Mouse (Mus musculus) c-Kit-positive CD71-positive TER-119-negative erythroid progenitor cells, embryonic 14.5 days (primary cell): ENCODE results near the gene Adamtsl5.

ENCODE experiments used
- DNase-seq: peaks from one replicate; pipeline ENCODE4 v3.0.0-alpha.2; 2013; ENCODE audit warnings: low read depth

Adamtsl5 gene

DNA sequence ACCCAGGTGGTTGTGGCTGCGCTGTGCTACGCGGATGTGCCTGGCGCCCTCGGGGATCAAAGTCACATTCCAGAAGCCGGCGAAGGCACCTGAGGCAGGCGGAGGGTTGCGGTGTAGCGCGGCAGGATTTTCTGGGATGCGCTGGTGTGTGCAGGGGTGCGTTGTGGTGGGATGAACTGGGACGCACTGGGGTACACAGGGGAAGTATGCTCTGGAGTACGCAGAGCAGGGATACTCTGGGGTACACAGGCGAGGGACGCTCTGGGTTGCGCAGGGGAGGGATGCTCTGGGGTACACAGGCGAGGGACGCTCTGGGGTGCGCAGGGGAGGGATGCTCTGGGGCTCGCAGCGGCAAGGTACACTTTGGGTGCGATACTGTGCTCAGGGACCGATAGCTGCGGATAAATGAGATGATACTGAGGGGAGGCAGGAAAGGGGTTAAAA, 5.9 kb downstream of the Adamtsl5 start:
- no peak for DNase-seq

DNA sequence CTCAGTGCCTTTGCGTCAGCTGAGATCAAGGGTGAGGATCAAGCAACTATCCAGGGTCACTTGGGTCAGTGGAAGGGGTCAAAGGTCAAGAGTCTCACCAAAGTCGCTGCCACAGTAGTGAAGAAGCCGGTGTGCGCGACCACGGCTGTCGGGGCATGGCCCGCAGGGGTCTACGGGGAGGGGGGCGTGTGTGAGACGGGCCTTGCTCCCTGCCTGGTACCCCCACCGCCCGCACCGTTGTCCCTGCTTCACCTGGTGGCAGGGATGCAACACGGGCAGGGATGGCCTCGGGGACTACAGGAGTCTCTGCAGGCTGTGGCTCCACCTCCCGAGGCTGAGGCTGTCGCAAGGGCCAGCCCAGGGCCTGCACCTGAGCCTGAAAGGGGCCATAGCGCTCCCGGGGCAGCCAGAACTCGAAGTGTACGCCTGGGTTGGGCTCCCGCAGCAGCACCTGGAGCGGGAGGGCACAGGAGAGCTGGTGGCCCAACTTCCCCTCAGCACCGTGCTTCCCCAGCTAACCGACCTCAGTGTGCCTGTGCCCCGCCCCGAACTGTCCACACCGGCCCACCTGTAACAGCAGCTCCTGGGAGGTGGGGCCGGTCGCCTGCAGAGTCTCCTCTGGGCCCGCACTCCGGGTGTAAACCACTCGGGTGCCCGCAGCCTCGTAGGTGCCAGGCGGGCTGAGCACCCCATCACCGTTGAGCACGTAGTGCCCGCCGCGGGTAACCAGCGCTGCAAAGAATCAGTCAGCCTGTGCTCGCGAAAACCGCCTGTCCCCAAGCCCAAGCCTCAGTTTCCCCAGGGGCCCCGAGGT, 6.5 kb downstream of the Adamtsl5 start:
- no peak for DNase-seq

DNA sequence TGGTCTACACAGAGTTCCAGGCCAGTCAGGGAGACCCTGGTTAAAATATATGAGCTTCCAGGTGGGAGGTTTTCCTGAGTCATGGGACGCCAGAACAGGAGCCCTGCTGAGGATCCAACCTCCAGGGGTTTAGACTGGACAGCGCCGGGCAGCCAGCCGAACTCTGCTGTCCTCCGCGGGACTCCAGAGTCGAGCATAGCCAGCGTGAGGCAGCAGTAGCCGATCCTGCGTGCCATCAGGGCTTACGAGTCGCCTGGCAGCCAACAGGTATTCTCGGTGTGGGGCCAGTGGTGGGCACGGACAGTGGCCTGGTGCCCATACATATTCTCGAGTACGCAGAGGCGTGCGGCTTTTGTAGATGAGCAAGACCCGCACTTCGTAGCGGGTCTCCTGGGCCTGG, 7.2 kb downstream of the Adamtsl5 start:
- no peak for DNase-seq

DNA sequence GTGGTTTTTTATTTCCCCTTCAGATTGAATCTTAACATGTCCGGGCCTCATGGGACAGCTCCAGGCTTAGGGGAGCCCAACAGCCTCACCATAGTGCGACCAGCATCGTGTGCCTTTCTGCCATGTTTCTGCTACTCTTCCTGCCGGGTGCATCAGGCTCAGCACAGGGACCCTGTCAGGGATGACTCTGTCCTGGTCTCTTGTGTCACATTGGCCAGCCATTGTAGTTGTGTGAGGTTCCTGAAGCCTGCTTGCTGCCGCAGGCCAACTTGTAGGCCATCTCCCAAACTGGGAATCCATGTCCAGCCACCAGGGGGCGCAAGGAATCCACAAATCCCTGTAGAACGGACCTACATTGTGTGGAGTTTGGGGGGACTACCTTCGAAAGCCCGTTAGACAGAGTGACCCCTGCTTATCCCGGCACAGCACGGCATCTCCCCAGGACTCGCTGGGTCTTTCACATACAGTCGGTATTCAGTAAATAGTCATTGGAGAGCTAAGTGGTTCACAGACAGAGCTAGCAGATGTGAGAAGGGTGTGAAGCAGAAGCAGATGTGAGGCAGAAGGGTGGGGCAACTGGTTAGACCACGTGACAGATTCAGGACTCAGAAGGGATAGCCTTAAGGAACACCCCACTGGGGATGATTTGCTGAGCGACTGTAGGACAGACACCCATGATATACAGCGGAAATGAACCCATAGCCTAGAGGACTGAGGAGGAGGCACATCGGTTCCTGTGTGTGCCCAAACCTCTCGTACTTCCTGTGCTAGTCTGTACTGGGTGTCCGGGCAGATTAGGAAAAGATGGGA, 8.1 kb downstream of the Adamtsl5 start:
- peak; percentile 87 for DNase-seq

DNA sequence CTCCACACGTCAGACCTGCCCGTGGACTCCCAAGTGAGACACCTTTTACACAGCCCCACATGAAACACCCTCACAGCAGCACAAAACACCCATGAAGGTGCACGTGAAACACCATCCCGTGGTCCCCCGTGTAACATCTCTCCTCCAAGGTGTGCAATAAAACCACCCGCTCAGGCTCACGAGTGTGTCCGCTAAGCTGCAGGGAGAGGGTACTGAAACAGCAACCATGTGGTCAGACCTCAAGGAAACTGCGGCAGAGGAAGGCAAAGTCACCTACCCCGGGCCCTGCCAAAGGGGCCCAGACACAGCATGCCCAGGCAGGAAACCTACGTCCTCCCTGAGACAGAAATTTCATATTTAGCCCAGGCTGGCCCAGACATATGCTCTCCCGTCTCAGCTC, 11.9 kb downstream of the Adamtsl5 start:
- no peak for DNase-seq

DNA sequence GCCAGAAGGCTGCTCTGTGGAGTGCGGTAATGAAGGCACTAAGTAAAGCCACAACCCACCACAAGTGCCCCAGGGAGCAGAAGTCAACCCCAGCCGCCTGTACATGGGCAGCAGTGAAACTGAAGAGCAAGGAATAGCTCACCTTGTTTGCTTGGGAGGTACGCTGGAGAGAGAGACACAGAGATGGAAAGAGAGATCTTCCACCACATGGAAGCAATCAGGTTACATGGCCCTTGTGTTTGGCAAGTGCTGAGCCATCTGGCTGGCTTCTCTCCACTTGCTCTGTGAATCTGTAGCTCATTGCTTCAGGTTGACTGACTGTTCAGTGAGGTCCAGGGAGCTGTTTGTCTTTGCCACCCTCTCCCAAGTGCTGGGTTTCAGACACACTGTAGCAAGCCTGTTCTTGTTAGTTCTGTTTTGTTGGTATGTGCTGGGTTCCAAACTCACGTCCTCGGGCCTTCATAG, 15.7 kb downstream of the Adamtsl5 start:
- no peak for DNase-seq

DNA sequence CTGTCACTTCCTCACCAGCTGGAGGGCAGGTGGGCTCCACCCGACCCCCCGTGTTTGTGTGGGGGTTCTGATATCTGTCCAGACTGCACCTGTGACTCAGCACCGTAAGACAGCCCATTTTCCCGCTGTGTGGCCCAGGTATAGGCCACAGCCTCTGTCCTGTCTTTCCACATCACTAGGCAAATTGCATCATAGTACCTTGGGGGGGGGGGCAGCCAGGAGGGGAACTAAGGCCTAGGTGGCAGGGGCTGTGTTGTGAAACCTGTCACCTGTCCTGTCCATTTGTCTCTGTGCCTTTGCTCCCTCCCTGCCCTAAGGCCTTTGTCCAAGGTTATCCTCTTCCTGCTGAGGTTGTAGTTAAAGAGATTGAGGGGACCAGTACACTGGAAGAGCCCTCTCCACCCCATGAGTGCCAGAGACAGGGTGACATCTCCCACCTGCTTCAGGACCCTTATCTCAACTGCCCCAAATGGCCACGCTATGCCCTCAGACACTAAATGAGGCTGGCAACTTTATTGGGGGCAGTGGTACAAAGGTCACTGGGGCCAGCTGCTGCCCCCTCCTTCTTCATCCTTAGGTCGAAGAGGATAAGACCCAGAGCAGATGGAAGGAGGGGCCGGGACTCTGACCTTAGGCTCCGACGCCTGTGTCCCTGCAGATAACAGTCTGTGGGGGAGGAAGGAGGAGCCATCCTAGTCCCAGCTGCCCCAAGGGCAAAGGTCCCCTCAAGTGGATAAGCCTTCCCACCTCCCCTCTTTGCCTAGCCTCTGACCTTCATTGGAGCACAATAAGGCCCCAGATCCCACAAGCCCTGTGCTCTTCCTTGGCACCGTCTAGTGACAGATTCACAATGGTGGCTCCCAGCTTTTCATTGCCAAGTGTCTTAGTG, 16.3 kb downstream of the Adamtsl5 start:
- no peak for DNase-seq

DNA sequence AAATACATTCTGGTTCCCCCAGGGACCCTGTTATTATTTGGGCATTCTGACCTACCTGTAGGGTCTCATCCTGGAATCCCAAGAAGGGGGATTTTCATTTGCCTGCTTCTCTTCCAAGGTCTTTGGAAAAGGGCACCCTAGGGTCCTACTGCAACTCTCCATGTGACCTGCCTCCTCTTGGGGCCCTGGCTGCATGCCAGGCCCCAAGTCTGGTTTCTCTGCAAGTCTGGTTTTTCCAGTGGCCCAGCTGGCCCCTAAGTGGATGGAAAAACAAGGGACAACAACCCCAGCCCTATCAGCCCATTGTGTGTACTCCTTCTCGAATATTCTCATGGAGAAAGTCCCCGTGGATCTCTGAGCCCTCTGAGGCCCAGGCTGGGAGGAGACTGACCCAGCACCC, 17.3 kb downstream of the Adamtsl5 start:
- DNase-seq, result no peak

DNA sequence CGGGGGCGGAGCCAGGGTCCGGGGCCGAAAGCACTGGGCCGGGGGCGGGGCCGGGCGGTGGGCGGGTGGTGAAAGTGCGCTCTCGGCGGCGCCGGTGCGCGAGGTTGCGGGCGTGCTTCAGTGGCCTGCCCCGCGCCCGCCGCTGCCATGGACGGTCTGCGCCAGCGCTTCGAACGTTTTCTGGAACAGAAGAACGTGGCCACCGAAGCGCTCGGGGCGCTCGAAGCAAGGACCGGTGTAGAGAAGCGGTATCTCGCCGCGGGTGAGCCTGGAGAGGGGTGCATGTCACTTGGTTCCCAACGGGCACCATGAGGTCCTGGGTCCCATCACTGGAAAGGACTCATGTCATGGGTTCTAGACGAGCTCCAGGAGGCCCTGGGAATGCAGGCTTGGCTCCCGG, 18.1 kb downstream of the Adamtsl5 start:
- no peak for DNase-seq

DNA sequence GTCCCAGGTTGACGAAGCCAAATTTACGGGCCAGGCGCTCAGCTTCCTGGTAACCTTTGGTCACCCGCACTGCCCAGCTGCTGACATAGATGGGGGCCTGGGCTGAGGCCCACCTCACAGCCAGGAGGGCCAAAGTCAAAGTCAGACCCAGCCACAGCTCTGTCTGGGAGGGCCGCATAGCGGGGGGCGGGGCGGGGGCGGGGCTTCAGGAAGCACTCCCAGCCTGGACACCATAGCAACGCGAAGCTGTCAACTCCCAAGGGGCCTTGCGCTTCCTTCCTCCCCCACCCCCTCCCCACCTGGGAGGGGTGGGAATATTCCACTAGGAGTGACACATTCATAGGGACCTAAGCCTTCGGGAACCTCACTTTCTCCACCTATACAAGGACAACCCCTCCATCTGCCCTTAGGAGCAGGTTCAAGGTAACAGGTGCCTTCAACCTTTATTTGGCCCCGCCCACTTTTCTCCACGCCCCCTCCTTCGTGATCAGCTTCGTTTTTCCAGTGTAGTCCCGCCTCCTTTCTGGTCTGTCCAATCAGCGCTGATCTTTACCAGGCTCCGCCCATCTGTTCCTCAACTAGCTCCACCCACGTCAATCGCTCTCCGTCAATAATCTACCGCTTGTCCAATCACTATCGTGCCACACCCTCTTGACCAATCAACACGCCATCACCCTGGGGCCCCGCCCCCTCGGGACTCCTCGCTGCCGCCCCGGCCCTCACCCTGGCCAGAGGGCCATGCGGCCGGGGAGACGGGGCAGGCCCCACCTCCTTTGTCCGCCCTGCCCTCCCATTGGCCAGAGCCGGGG, 18.7 kb downstream of the Adamtsl5 start, which contains the start of the genes Pcsk4 and Reep6:
TSS of gene Pcsk4 (minus strand) at position 226 of the 809 bp plus-strand sequence.
TSS of gene Reep6 (plus strand) at position 681 of the 809 bp plus-strand sequence.
- peak; percentile 98 for DNase-seq

DNA sequence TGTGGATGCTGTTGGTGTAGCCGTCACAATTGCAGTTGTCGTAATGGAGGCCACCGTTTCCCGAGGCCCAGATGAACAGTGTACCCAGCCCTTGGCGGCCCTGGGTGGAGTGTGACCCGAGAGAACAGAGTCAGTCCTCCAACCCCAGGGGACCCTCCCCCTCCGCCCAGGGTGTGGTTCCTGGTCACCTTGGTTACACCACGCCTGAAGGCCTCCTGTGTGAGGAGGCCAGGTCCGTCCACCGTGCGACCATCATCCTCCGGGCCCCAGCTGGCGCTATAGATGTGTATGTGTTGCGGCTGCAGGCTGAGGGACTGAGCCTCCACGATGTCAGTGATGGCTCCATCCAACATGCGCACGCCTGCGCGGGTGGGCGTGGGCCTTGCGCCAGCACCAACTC, 23.2 kb downstream of the Adamtsl5 start:
- DNase-seq, result no peak

DNA sequence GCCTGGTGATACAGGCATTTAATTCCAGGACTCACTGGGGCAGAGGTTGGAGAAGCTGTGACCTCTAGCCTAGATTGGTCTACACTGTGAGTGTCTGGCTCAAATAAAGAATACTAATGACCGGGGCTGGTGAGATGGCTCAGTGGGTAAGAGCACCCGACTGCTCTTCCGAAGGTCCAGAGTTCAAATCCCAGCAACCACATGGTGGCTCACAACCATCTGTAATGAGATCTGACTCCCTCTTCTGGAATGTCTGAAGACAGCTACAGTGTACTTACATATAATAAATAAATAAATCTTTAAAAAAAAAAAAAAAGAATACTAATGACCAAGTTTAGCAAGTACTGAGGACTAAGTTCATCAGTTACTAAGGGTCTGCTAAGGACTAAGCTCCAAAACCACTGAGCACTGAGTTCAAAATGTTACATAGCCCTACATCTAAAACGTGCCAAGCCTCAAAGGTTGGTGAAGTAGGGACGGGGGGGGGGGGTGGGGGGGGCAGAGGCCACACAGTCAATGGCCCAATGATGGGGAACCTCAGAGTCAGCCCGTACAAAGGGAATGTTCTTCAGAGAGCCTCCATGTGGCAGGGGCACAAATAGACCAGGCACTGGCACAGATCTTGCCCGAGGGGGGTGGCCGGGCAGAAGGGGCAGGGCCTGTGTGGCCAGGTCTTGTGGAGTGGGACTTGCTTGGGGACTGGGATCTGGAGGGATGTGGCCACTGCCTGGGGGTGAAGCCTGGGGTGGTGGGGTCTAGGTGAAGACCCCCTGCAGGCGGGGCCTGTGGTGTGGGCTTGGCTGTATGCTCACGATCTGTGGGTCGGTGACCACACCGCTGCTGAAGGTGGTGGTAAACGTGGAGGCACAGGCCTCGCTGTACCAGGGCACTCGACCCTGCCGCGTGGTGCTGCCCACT, 23.8 kb downstream of the Adamtsl5 start:
- DNase-seq, result no peak

DNA sequence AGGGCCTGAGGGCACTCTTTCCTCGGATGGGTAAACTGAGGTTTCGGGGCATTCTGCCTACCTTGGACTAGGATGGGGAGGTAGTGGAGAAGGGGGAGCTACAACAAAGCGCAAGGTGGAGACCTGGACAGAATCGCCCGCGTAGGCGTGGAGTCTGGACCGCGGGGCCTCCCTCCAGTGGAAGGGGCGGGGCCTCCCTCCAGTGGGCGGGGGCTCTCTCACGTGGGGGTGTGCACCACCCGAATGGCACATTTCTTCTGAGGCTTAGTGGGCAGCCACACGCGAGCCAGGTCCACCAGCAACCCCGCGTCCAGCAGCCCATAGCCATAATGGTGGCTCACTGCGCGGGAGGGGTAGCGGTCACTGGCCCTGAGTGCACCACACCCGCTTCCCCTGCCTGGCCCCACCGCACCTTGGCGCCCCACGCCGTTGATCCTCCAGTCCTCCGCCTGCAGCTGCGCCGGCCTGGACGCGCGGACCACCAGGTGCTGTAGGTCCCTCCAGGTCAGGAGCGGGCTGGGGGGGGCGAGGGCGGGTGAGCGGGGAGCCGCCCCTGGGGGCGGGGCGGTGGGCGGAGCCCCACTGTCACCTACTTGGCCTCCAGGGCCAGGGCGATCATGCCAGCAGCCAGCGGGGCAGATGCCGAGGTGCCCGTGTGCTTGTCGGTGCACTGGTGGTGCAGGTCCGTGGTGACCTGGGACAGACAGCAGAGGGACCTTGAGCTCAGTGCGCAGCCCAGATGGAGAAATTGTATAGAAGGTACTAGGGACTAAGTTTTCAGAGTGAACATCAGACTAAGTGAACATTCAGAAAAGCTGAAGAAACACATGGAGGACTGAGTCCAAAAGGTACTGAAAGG, 24.7 kb downstream of the Adamtsl5 start:
- DNase-seq, result no peak

DNA sequence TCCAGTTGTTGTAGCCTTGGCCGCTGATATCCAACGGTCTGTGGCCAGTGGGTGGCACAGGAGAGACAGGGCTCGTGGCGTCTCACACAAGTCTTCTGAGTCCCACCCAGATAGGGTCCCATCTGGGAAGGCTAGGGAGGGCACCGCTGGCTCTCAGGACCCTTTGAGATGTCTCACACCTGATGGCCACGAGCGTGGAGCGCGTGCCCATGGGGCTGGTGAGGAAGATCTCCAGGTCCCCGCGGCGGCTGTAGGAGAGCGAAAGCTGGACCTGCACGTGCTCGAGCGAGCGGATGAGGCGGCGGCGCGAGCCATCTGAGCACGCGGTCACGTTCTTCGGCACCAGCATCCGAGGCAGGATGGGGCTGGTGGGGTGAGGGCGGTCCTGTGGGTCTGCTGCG, 25.4 kb downstream of the Adamtsl5 start:
- DNase-seq, result no peak

DNA sequence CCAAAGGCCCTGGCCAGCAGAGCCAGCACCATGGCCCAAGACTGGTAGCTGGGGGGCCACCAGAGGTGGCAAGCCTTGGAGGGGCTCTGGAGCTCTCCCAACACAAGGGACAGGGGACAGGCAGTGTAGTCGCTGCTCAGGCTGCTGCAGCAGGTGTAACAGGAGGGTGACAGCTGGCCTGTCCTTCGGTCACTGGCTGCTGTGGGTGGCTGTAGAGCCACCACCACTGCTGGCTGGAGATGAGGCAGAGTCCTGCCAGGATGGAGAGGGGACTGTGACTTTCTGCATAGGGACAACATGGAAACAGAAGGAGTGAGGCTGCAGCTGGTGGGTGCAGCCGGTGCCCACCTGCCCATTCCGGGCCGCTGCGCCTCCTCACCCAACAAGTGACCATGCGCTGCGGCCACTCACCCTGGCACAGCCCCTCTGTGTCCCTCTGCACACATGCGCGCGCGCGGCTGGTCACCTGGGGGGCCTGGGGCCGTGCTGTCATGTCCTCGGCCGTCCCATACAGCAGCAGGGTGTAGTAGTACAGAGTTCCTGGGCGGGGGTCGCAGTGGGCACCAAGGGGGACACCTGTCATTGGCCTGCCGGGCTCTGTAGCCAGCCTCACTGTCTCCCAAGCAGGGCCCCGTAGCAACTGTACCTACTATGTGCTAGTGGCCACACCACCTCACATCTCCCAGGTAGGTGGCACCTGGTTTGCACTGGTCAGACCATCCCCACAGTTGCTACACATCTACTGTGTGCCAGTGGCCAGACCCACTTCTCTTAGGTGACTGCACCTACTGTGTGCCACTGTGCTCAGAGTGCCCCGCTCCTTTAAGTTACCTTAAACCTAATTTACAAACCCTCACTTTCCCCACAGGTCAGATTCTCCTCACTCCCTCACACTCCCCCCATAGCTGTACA, 26.3 kb downstream of the Adamtsl5 start:
- no peak for DNase-seq

DNA sequence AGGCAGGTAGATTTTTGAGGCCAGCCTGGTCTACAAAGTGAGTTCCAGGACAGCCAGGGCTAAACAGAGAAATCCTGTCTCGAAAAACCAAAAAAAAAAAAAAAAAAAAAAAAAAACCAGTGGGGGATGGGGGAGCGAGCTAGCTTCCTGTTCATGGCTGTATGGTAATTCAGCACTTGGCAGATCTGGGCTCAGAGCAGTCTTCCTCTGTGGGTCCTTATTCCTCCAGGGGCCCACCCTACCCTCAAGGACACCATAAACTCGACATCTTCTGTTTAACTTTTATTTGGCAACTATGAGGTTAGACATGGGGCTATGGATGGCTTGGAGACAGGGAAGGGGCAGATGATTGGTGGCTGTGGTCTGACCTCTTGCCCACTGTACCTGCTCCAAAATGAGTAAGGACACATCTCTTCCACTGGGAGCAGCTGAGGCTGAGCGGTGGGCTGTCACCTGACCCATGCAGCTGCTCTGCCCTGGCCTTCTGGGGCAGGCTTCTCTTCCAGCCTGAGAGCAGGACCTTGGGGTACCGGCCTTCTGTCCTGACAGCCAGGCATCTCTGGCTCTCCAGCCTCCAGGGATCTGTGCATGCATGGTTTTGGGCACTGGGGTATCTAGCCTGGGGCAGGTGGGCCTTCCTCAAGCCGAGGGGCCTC, 27.1 kb downstream of the Adamtsl5 start:
- no peak for DNase-seq

DNA sequence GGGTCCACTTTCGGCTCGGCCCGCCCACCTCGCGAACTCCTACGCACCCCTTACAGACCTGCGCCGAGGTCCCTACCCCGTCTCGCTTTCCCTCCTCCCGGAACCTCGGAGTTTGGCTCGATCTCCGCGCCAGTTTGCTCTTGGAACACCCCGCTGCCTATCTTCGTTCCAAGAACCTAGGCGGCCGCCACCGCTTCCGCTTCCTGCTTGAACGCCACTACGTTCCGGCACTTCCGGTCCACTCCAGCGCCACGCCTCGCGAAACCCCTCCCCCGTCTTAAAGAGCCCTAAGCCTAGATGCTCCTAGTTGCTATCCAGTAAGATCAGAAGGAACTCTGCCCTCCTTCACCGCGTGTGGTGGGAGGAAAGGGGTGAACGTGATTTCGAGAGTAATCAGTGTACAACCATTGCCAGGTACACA, 27.9 kb downstream of the Adamtsl5 start, which contains the start of gene 2310011J03Rik:
TSS of gene 2310011J03Rik (minus strand) at position 198 of the 421 bp plus-strand sequence.
- peak; percentile 93 for DNase-seq
